Mouse (Mus musculus) stomach, embryonic 15.5 days (tissue): Measurements from ENCODE around the gene Gm49383. TPM values are rescaled to one million over a fixed set of nuclear protein-coding genes. Genes with fewer than 3 reads are reported as not detected.

ENCODE experiments used
- ATAC-seq: fragments of 200-750 bp; cut with Nextera tagmentation; 2 replicates; pipeline ENCODE4 v1.8.0; 2017; ENCODE audit warnings: low read depth, moderate number of reproducible peaks, moderate TSS enrichment; ENCODE audit not compliant: insufficient read depth, low FRiP score
- H3K27ac ChIP-seq: fragments of 300-500 bp; sonication (generic); 2 replicates; pipeline ENCODE4 v1.5.1; 2015; ENCODE audit warnings: mild to moderate bottlenecking, inconsistent platforms
- H3K27me3 ChIP-seq: fragments of 300-500 bp; sonication (generic); replicated peaks from 2 replicates; pipeline ENCODE4 v1.6.1; 2015; ENCODE audit warnings: inconsistent platforms
- H3K36me3 ChIP-seq: fragments of 300-500 bp; sonication (generic); 2 replicates; pipeline ENCODE4 v1.6.1; 2015; ENCODE audit warnings: inconsistent platforms
- H3K4me1 ChIP-seq: fragments of 300-500 bp; sonication (generic); 2 replicates; pipeline ENCODE4 v1.6.1; 2015; ENCODE audit warnings: inconsistent platforms
- H3K4me2 ChIP-seq: fragments of 300-500 bp; sonication (generic); 2 replicates; pipeline ENCODE4 v1.6.1; 2015; ENCODE audit warnings: mild to moderate bottlenecking, inconsistent platforms
- H3K4me3 ChIP-seq: fragments of 300-500 bp; sonication (generic); replicated peaks from 2 replicates; pipeline ENCODE4 v1.5.1; 2015; ENCODE audit warnings: inconsistent platforms
- H3K9ac ChIP-seq: fragments of 300-500 bp; sonication (generic); 2 replicates; pipeline ENCODE4 v1.6.1; 2015; ENCODE audit warnings: inconsistent platforms
- H3K9me3 ChIP-seq: fragments of 300-500 bp; sonication (generic); 2 replicates; pipeline ENCODE4 v1.6.1; 2016; ENCODE audit warnings: inconsistent platforms
- WGBS: fragments of 180-500 bp; shearing (Covaris S2); methylation state at CpG from one replicate; pipeline ENCODE4 v1.1.7; 2015; 5-methylcytosine and 5-hydroxymethylcytosine counted together
- polyA plus RNA-seq: library from polyadenylated mRNA; unstranded; fragments of >200 nt; fragmentation: Nextera tagmentation; extraction: Ambion mirVana; gene quantifications from 2 replicates; pipeline ENCODE4 v1.2.1, GENCODE M21; 2015

The Gm49383 gene
- polyA plus RNA-seq, 1 experiment from 2014 or later, result 26.4 TPM

- Histone ChIP-seq H3K4me3 (no peak overlapping the region), H3K9me3 (no peaks in the 10 kb centered on the region), H3K36me3 (peaks cover 14% of the 10 kb centered on the region), H3K4me1 (no peaks in the 10 kb centered on the region), H3K4me2 (no peak overlapping the region), H3K27ac (no peak overlapping the region), H3K9ac (no peak overlapping the region), H3K27me3 (no peaks in the 10 kb centered on the region)
- WGBS, result 79% methylated on average over 3 of the region's 3 CpGs
- ATAC-seq, result no peak
Observed at GRCm38 (mm10) chr12:69215000-69215785, 18.3 kb upstream of the Gm49383 start.

DNA sequence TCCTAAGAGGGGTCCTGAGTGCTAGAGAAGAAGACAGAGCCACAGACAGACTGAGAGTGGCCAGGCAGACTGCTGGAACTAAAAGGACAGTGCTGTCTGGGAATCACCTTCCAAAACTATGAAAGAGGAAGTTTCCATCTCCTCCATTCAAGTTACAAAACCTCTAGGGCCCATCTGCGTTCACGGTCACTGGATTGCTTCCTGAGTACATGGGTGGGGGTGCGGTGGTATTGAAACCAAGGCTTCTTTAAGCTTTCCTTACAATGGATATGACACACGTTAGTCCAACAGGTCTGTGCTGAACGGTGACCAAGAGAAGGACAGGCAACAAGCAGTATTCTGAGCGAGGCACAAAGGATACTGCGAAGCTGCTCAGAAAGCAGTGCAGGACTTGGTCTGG is 17.5 kb upstream of the Gm49383 start:
- Histone ChIP-seq H3K36me3 (peaks cover 14% of the 10 kb centered on the region), H3K9ac (no peak overlapping the region), H3K4me3 (no peak overlapping the region), H3K27ac (no peak overlapping the region), H3K27me3 (no peaks in the 10 kb centered on the region), H3K4me2 (no peak overlapping the region), H3K9me3 (no peaks in the 10 kb centered on the region), H3K4me1 (no peaks in the 10 kb centered on the region)
- ATAC-seq, result no peak
- WGBS, result 92% methylated on average over 7 of the region's 7 CpGs

DNA sequence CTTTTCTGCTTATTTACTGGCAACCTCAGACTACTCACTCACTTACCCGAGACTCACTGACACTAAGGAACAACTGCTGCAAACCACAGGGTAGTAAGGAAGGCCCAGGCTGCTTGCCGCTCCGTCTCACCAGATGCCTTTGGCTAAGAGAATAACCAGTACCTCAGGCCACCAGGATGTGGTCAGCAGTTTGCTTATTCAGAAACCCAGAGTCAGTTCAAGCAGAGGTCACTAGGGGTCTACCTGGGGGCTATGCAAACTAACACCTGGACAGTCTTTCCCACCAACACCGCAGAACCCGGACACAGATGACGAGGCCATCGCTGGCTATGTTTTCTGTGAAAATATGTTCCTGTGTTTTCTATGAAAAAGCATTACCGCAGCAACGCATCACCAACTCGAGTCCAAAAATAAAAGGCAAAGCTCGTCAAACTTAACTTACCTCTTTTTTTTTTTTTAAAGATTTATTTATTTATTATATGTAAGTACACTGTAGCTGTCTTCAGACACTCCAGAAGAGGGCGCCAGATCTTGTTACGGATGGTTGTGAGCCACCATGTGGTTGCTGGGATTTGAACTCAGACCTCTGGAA is 16.4 kb upstream of the Gm49383 start:
- H3K4me3 ChIP-seq, result no peak overlapping the region
- H3K27ac ChIP-seq, result no peak overlapping the region
- H3K36me3 ChIP-seq, result peaks cover 14% of the 10 kb centered on the region
- WGBS, result 93% methylated on average over 13 of the region's 13 CpGs
- no peak overlapping the region for H3K9ac ChIP-seq
- no peak overlapping the region for H3K4me2 ChIP-seq
- ATAC-seq, result no peak
- no peaks in the 10 kb centered on the region for H3K9me3 ChIP-seq
- H3K4me1 ChIP-seq, result no peaks in the 10 kb centered on the region
- no peaks in the 10 kb centered on the region for H3K27me3 ChIP-seq

- H3K27ac ChIP-seq, result no peak overlapping the region
- no peak overlapping the region for H3K4me2 ChIP-seq
- no peaks in the 10 kb centered on the region for H3K4me1 ChIP-seq
- H3K4me3 ChIP-seq, result no peak overlapping the region
- no peaks in the 10 kb centered on the region for H3K27me3 ChIP-seq
- H3K36me3 ChIP-seq, result peaks cover 14% of the 10 kb centered on the region
- WGBS, result 73% methylated on average over 5 of the region's 5 CpGs
- no peak for ATAC-seq
- no peak overlapping the region for H3K9ac ChIP-seq
- H3K9me3 ChIP-seq, result no peaks in the 10 kb centered on the region
Observed at GRCm38 (mm10) chr12:69211057-69211456, 14.2 kb upstream of the Gm49383 start.

- 89% methylated on average over 18 of the region's 18 CpGs for whole genome bisulfite sequencing
- H3K27ac ChIP-seq, result no peak overlapping the region
- H3K4me3 ChIP-seq, result no peak overlapping the region
- no peaks in the 10 kb centered on the region for H3K4me1 ChIP-seq
- H3K4me2 ChIP-seq, result no peak overlapping the region
- H3K9me3 ChIP-seq, result no peaks in the 10 kb centered on the region
- no peaks in the 10 kb centered on the region for H3K27me3 ChIP-seq
- peaks cover 14% of the 10 kb centered on the region for H3K36me3 ChIP-seq
- ATAC-seq, result no peak
- H3K9ac ChIP-seq, result no peak overlapping the region
Observed at GRCm38 (mm10) chr12:69210056-69210979, 13.4 kb upstream of the Gm49383 start.

DNA sequence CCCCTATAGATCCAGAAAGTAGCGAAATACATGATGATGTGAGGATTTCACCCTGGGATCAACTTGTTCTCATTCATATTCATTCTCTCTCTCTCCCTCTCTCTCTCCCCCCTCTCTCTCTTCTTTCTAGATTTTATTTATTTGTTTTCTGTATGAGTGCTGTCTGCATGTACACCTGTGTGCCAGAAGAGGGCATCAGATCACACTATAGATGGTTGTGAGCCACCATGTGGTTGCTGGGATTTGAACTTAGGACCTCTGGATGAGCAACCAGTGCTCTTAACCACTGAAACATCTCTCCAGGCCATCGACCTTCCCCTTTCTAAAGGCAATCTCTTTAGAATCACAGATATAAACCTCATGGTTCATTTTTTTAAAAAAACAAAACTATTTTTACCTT is 11.6 kb upstream of the Gm49383 start:
- no peaks in the 10 kb centered on the region for H3K4me1 ChIP-seq
- peaks cover 14% of the 10 kb centered on the region for H3K36me3 ChIP-seq
- H3K9me3 ChIP-seq, result no peaks in the 10 kb centered on the region
- WGBS, result 92% methylated on average over 2 of the region's 2 CpGs
- H3K27me3 ChIP-seq, result no peaks in the 10 kb centered on the region
- H3K4me3 ChIP-seq, result no peak overlapping the region
- H3K27ac ChIP-seq, result no peak overlapping the region
- H3K9ac ChIP-seq, result no peak overlapping the region
- ATAC-seq, result no peak
- no peak overlapping the region for H3K4me2 ChIP-seq

DNA sequence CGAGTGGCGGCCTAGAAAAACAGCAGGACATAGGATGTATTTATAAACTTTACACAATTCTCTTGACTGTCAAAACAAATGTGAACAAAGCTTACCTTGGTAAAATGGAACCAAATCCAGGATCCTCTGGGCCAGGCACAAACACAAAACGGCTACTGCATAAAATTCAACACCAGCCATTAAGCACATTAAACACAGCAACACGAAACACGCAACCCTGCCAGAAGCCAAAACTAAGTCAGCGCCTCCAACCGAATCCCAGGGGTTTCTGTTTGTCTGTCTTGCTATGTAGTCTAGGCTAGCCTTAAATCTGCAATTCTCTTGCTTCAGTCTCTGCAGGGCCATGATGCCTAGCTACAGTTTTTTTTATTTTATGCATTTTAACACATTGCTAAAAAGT is 11.0 kb upstream of the Gm49383 start:
- Histone ChIP-seq H3K9ac (no peak overlapping the region), H3K27me3 (no peaks in the 10 kb centered on the region), H3K4me2 (no peak overlapping the region), H3K36me3 (peaks cover 10% of the 10 kb centered on the region; the same call in 1 of the 2 replicates), H3K27ac (no peak overlapping the region), H3K4me1 (no peaks in the 10 kb centered on the region), H3K4me3 (no peak overlapping the region), H3K9me3 (no peaks in the 10 kb centered on the region)
- 93% methylated on average over 7 of the region's 7 CpGs for WGBS
- ATAC-seq, result no peak

- Histone ChIP-seq H3K9ac (no peak overlapping the region), H3K4me2 (no peak overlapping the region), H3K4me1 (no peaks in the 10 kb centered on the region), H3K27me3 (no peaks in the 10 kb centered on the region), H3K36me3 (peaks cover 9% of the 10 kb centered on the region; the same call in 1 of the 2 replicates), H3K9me3 (no peaks in the 10 kb centered on the region), H3K4me3 (no peak overlapping the region), H3K27ac (no peak overlapping the region)
- no peak for ATAC-seq
- WGBS, result 95% methylated on average over 8 of the region's 8 CpGs
Observed at GRCm38 (mm10) chr12:69207396-69207795, 10.5 kb upstream of the Gm49383 start.

GRCm38 (mm10) chr12:69204052-69204833 is 7.3 kb upstream of the Gm49383 start, which contains the start of gene Gm49384:
TSS of gene Gm49384 (minus strand) at chr12:69204267.
- H3K36me3 ChIP-seq, result peaks cover 11% of the 10 kb centered on the region; the same call in 1 of the 2 replicates
- 85% methylated on average over 16 of the region's 16 CpGs for WGBS
- H3K4me1 ChIP-seq, result 0 out of 2 replicates have a peak, but pooled peaks cover 5% of the 10 kb centered on the region
- no peaks in the 10 kb centered on the region for H3K9me3 ChIP-seq
- H3K27me3 ChIP-seq, result no peaks in the 10 kb centered on the region
- ATAC-seq, result no peak
- no peak within 1 kb of the TSS for H3K4me3 ChIP-seq
- no peak within 1 kb of the TSS for H3K9ac ChIP-seq
- H3K4me2 ChIP-seq, result no peak within 1 kb of the TSS
- H3K27ac ChIP-seq, result no peak within 1 kb of the TSS

DNA sequence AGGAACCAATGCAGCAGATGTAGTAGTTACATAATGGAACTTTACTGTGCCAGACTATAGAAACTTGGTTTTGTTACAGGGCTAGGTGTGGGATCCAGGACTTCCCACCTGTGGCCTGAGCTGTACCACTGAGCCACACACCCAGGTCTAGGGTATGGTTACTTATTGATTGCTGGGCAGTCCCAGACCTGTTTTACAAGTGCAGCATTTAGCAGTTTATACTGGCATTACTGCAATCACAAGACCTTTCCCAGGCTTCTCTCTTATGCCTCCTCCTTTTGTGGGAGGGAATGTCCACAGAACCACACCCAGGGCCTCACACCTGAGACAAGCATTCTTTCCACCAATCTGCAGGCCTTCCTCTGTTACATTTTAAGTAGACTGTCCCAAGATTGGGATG is 2.1 kb upstream of the Gm49383 start:
- Histone ChIP-seq H3K27ac (no peak overlapping the region), H3K36me3 (peaks cover 11% of the 10 kb centered on the region; the same call in 1 of the 2 replicates), H3K9ac (no peak overlapping the region), H3K9me3 (no peaks in the 10 kb centered on the region), H3K4me3 (no peak overlapping the region; the same call in 1 of the 2 replicates), H3K27me3 (no peaks in the 10 kb centered on the region), H3K4me1 (peaks cover 18% of the 10 kb centered on the region), H3K4me2 (no peak overlapping the region; the same call in 1 of the 2 replicates)
- peak; percentile 11; the same call in 1 of the 2 replicates for ATAC-seq

DNA sequence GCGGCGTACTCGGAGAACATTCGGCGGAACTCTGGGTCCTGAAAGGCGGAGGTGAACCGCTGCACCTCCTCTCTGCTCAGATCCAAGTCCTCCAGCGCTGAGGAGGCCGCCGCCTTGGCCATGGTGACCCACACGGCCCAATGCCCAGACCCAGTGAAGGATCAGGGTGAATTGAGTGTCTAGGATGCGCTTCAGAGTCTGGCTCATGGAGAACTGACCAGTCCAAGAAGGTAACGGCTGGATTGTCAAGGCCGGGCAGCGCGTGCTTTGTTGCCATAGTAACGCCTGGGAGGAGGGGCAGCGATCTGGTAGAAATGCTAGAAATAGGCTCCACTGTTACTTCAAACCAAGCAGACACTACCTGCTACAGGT is 1.2 kb upstream of the Gm49383 start, which contains the start of gene Dnaaf2:
Gene Dnaaf2, minus strand, starts transcription at position 266 of the 372 bp plus-strand sequence.
- ATAC-seq, result no peak
- H3K27ac ChIP-seq, result peak within 1 kb of the TSS; percentile 85
- under 1% methylated on average over 18 of the region's 18 CpGs for WGBS

More for the DNA sequence above, 1.2 kb upstream of the Gm49383 start, which contains the start of gene Dnaaf2:
- peaks cover 18% of the 10 kb centered on the region for H3K4me1 ChIP-seq
- H3K27me3 ChIP-seq, result no peaks in the 10 kb centered on the region
- no peaks in the 10 kb centered on the region for H3K9me3 ChIP-seq
- peaks cover 11% of the 10 kb centered on the region; the same call in 1 of the 2 replicates for H3K36me3 ChIP-seq
- H3K9ac ChIP-seq, result peak within 1 kb of the TSS; percentile 83
- peak within 1 kb of the TSS; percentile 91 for H3K4me3 ChIP-seq
- H3K4me2 ChIP-seq, result peak within 1 kb of the TSS; percentile 95
